Mouse (Mus musculus) embryonic facial prominence, embryonic 15.5 days (tissue): ENCODE measurements around the gene Retreg1. TPM values are rescaled to one million over a fixed set of nuclear protein-coding genes. Genes with fewer than 3 reads are reported as not detected.

ENCODE experiments used
- ATAC-seq: fragments of 200-750 bp; cut with Nextera tagmentation; 2 replicates; pipeline ENCODE4 v1.8.0; 2017; ENCODE audit warnings: low read depth, moderate TSS enrichment; ENCODE audit not compliant: insufficient number of reproducible peaks, low FRiP score, low TSS enrichment
- H3K27ac ChIP-seq: fragments of 300-500 bp; sonication (generic); replicated peaks from 2 replicates; pipeline ENCODE4 v1.5.1; 2015; ENCODE audit warnings: mild to moderate bottlenecking, inconsistent platforms
- H3K27me3 ChIP-seq: fragments of 300-500 bp; sonication (generic); 2 replicates; pipeline ENCODE4 v1.6.1; 2015; ENCODE audit warnings: inconsistent platforms
- H3K36me3 ChIP-seq: fragments of 300-500 bp; sonication (generic); 2 replicates; pipeline ENCODE4 v1.6.1; 2015; ENCODE audit warnings: mild to moderate bottlenecking, inconsistent platforms
- H3K4me1 ChIP-seq: fragments of 300-500 bp; sonication (generic); 2 replicates; pipeline ENCODE4 v1.6.1; 2015; ENCODE audit warnings: inconsistent platforms
- H3K4me2 ChIP-seq: fragments of 300-500 bp; sonication (generic); replicated peaks from 2 replicates; pipeline ENCODE4 v1.6.1; 2015; ENCODE audit warnings: mild to moderate bottlenecking, inconsistent platforms
- H3K4me3 ChIP-seq: fragments of 300-500 bp; sonication (generic); replicated peaks from 2 replicates; pipeline ENCODE4 v1.5.1; 2015; ENCODE audit warnings: mild to moderate bottlenecking, inconsistent platforms
- H3K9ac ChIP-seq: fragments of 300-500 bp; sonication (generic); 2 replicates; pipeline ENCODE4 v1.6.1; 2015; ENCODE audit warnings: inconsistent platforms
- H3K9me3 ChIP-seq: fragments of 300-500 bp; sonication (generic); replicated peaks from 2 replicates; pipeline ENCODE4 v1.6.1; 2016; ENCODE audit warnings: inconsistent platforms
- WGBS: fragments of 180-500 bp; shearing (Covaris S2); methylation state at CpG from one replicate; pipeline ENCODE4 v1.1.7; 2015; 5-methylcytosine and 5-hydroxymethylcytosine counted together
- polyA plus RNA-seq: library from polyadenylated mRNA; unstranded; fragments of >200 nt; fragmentation: Nextera tagmentation; extraction: Ambion mirVana; gene quantifications from 2 replicates; pipeline ENCODE4 v1.2.1, GENCODE M21; 2015

Gene Retreg1
- polyA plus RNA-seq, 1 experiment from 2014 or later = 14.6 TPM

GRCm38 (mm10) chr15:25806878-25807277 lies 36.1 kb upstream of the Retreg1 start:
- no peak overlapping the region for H3K9ac ChIP-seq
- H3K27ac ChIP-seq = no peak overlapping the region
- peaks cover 92% of the 10 kb centered on the region for H3K36me3 ChIP-seq
- no peaks in the 10 kb centered on the region for H3K27me3 ChIP-seq
- 0 out of 2 replicates have a peak, but pooled peaks cover 3% of the 10 kb centered on the region for H3K4me1 ChIP-seq
- WGBS = 85% methylated on average over 9 of the region's 9 CpGs
- H3K9me3 ChIP-seq = no peaks in the 10 kb centered on the region
- H3K4me3 ChIP-seq = no peak overlapping the region
- H3K4me2 ChIP-seq = no peak overlapping the region
- ATAC-seq = no peak

- 78% methylated on average over 20 of the region's 20 CpGs for WGBS
- no peak overlapping the region for H3K9ac ChIP-seq
- 0 out of 2 replicates have a peak, but pooled peaks cover 3% of the 10 kb centered on the region for H3K4me1 ChIP-seq
- no peak overlapping the region for H3K4me2 ChIP-seq
- no peaks in the 10 kb centered on the region for H3K27me3 ChIP-seq
- H3K4me3 ChIP-seq = no peak overlapping the region
- no peak for ATAC-seq
- no peak overlapping the region for H3K27ac ChIP-seq
- peaks cover 87% of the 10 kb centered on the region for H3K36me3 ChIP-seq
- H3K9me3 ChIP-seq = no peaks in the 10 kb centered on the region
These were observed 34.1 kb upstream of the Retreg1 start for GRCm38 (mm10) chr15:25808677-25809460.

GRCm38 (mm10) chr15:25809669-25810068 lies 33.3 kb upstream of the Retreg1 start:
- peaks cover 86% of the 10 kb centered on the region for H3K36me3 ChIP-seq
- WGBS = 78% methylated on average over 6 of the region's 6 CpGs
- no peak overlapping the region for H3K4me3 ChIP-seq
- 0 out of 2 replicates have a peak, but pooled peaks cover 3% of the 10 kb centered on the region for H3K4me1 ChIP-seq
- ATAC-seq = no peak
- H3K27me3 ChIP-seq = no peaks in the 10 kb centered on the region
- H3K27ac ChIP-seq = no peak overlapping the region
- no peaks in the 10 kb centered on the region for H3K9me3 ChIP-seq
- H3K4me2 ChIP-seq = no peak overlapping the region
- H3K9ac ChIP-seq = no peak overlapping the region

- Histone ChIP-seq H3K36me3 (peaks cover 76% of the 10 kb centered on the region), H3K4me2 (no peak overlapping the region), H3K27ac (no peak overlapping the region), H3K9me3 (0 out of 2 replicates have a peak, but pooled peaks cover 5% of the 10 kb centered on the region), H3K27me3 (no peaks in the 10 kb centered on the region), H3K4me1 (0 out of 2 replicates have a peak, but pooled peaks cover 3% of the 10 kb centered on the region), H3K4me3 (no peak overlapping the region), H3K9ac (no peak overlapping the region)
- 85% methylated on average over 11 of the region's 11 CpGs for WGBS
- ATAC-seq = no peak
These were observed 31.1 kb upstream of the Retreg1 start for GRCm38 (mm10) chr15:25811834-25812250.

GRCm38 (mm10) chr15:25812479-25812878 lies 30.5 kb upstream of the Retreg1 start:
- H3K36me3 ChIP-seq = peaks cover 70% of the 10 kb centered on the region
- no peaks in the 10 kb centered on the region for H3K27me3 ChIP-seq
- no peak overlapping the region for H3K9ac ChIP-seq
- H3K4me3 ChIP-seq = no peak overlapping the region
- H3K27ac ChIP-seq = no peak overlapping the region
- H3K4me2 ChIP-seq = no peak overlapping the region
- WGBS = 68% methylated on average over 12 of the region's 12 CpGs
- H3K9me3 ChIP-seq = 0 out of 2 replicates have a peak, but pooled peaks cover 5% of the 10 kb centered on the region
- ATAC-seq = no peak
- 0 out of 2 replicates have a peak, but pooled peaks cover 3% of the 10 kb centered on the region for H3K4me1 ChIP-seq

- no peak overlapping the region for H3K4me3 ChIP-seq
- no peak for ATAC-seq
- H3K9ac ChIP-seq = no peak overlapping the region
- no peaks in the 10 kb centered on the region for H3K27me3 ChIP-seq
- H3K36me3 ChIP-seq = peaks cover 49% of the 10 kb centered on the region
- H3K27ac ChIP-seq = no peak overlapping the region
- H3K4me1 ChIP-seq = no peaks in the 10 kb centered on the region
- 90% methylated on average over 3 of the region's 3 CpGs for WGBS
- no peak overlapping the region for H3K4me2 ChIP-seq
- 0 out of 2 replicates have a peak, but pooled peaks cover 5% of the 10 kb centered on the region for H3K9me3 ChIP-seq
These were observed 28.4 kb upstream of the Retreg1 start for GRCm38 (mm10) chr15:25814535-25814934.

GRCm38 (mm10) chr15:25817191-25817590 lies 25.8 kb upstream of the Retreg1 start:
- ATAC-seq = no peak
- H3K27ac ChIP-seq = no peak overlapping the region
- H3K27me3 ChIP-seq = no peaks in the 10 kb centered on the region
- WGBS = 82% methylated on average over 2 of the region's 2 CpGs
- H3K9me3 ChIP-seq = 0 out of 2 replicates have a peak, but pooled peaks cover 5% of the 10 kb centered on the region
- no peak overlapping the region for H3K9ac ChIP-seq
- H3K36me3 ChIP-seq = peaks cover 24% of the 10 kb centered on the region
- no peaks in the 10 kb centered on the region for H3K4me1 ChIP-seq
- no peak overlapping the region for H3K4me3 ChIP-seq
- H3K4me2 ChIP-seq = no peak overlapping the region

GRCm38 (mm10) chr15:25821981-25822380 lies 21.0 kb upstream of the Retreg1 start:
- H3K9ac ChIP-seq = no peak overlapping the region

GRCm38 (mm10) chr15:25822656-25823055 lies 20.3 kb upstream of the Retreg1 start:
- no peak for ATAC-seq
- Histone ChIP-seq H3K4me1 (no peaks in the 10 kb centered on the region), H3K27me3 (no peaks in the 10 kb centered on the region), H3K9ac (no peak overlapping the region), H3K4me2 (no peak overlapping the region), H3K27ac (no peak overlapping the region), H3K36me3 (no peaks in the 10 kb centered on the region), H3K4me3 (no peak overlapping the region), H3K9me3 (no peaks in the 10 kb centered on the region)
- 57% methylated on average over 3 of the region's 3 CpGs for WGBS

More at GRCm38 (mm10) chr15:25821981-25822380, 21.0 kb upstream of the Retreg1 start:
- H3K27me3 ChIP-seq = no peaks in the 10 kb centered on the region
- no peaks in the 10 kb centered on the region for H3K4me1 ChIP-seq
- no peak overlapping the region for H3K4me2 ChIP-seq
- H3K4me3 ChIP-seq = no peak overlapping the region
- no peak overlapping the region for H3K27ac ChIP-seq
- no peaks in the 10 kb centered on the region for H3K36me3 ChIP-seq
- ATAC-seq = no peak
- H3K9me3 ChIP-seq = no peaks in the 10 kb centered on the region

GRCm38 (mm10) chr15:25826531-25826961 lies 16.4 kb upstream of the Retreg1 start:
- Histone ChIP-seq H3K36me3 (no peaks in the 10 kb centered on the region), H3K4me1 (no peaks in the 10 kb centered on the region), H3K4me2 (no peak overlapping the region), H3K9me3 (no peaks in the 10 kb centered on the region), H3K4me3 (no peak overlapping the region), H3K9ac (no peak overlapping the region), H3K27ac (no peak overlapping the region), H3K27me3 (no peaks in the 10 kb centered on the region)
- ATAC-seq = no peak
- WGBS = 82% methylated on average over 8 of the region's 8 CpGs

GRCm38 (mm10) chr15:25828464-25828863 lies 14.5 kb upstream of the Retreg1 start:
- H3K4me3 ChIP-seq = no peak overlapping the region
- WGBS = 75% methylated on average over 10 of the region's 10 CpGs
- no peaks in the 10 kb centered on the region for H3K36me3 ChIP-seq
- H3K9ac ChIP-seq = no peak overlapping the region
- no peak overlapping the region for H3K4me2 ChIP-seq
- H3K4me1 ChIP-seq = no peaks in the 10 kb centered on the region
- no peaks in the 10 kb centered on the region for H3K9me3 ChIP-seq
- ATAC-seq = no peak
- H3K27ac ChIP-seq = no peak overlapping the region
- no peaks in the 10 kb centered on the region for H3K27me3 ChIP-seq
